Mouse (Mus musculus): ENCODE measurements around the gene Lims1. TPM values are rescaled to one million over a fixed set of nuclear protein-coding genes. Genes with fewer than 3 reads are reported as not detected.
A peak's percentile ranks its signal among the peaks of the same experiment; 100 is the strongest.
"Not testable (repeated sequence)": the region's sequence is repeated elsewhere in the genome, so short reads cannot be mapped to it uniquely, and the experiment has no call there.

Gene Lims1
- polyA plus RNA-seq, 1 experiment from 2014 or later = 83.8 TPM

- whole genome bisulfite sequencing (ENCODE audit: insufficient replicate concordance) = 78% methylated on average over 4 of the region's 4 CpGs
- H3K27ac ChIP-seq (ENCODE audit: low read length); H3K9ac ChIP-seq (ENCODE audit: low read depth, low read length); H3K27me3 ChIP-seq (ENCODE audit: control insufficient read depth, insufficient read depth, low read depth, low read length); H3K4me3 ChIP-seq (ENCODE audit: low read depth, low read length); H3K9me3 ChIP-seq (replicated peaks; ENCODE audit: control insufficient read depth, low read length); H3K4me2 ChIP-seq (ENCODE audit: low read depth, low read length); ATAC-seq (ENCODE audit: low read depth); H3K36me3 ChIP-seq (ENCODE audit: control insufficient read depth, insufficient read depth); H3K4me1 ChIP-seq (ENCODE audit: control insufficient read depth, low read depth, low read length): not testable (repeated sequence)
These were observed 13.8 kb downstream of the Lims1 start for GRCm38 (mm10) chr10:58337091-58337490.

GRCm38 (mm10) chr10:58338590-58338989 is 15.3 kb downstream of the Lims1 start:
- no peak overlapping the region for H3K4me3 ChIP-seq (ENCODE audit: low read depth, low read length)
- H3K27me3 ChIP-seq (ENCODE audit: control insufficient read depth, insufficient read depth, low read depth, low read length) = no peaks in the 10 kb centered on the region
- H3K9me3 ChIP-seq (replicated peaks; ENCODE audit: control insufficient read depth, low read length) = no peaks in the 10 kb centered on the region
- no peak overlapping the region for H3K27ac ChIP-seq (ENCODE audit: low read length)
- no peaks in the 10 kb centered on the region for H3K36me3 ChIP-seq (ENCODE audit: control insufficient read depth, insufficient read depth)
- H3K4me2 ChIP-seq (ENCODE audit: low read depth, low read length) = no peak overlapping the region
- H3K4me1 ChIP-seq (ENCODE audit: control insufficient read depth, low read depth, low read length) = no peaks in the 10 kb centered on the region; the same call in 1 of the 2 replicates
- no peak for ATAC-seq (ENCODE audit: low read depth)
- H3K9ac ChIP-seq (ENCODE audit: low read depth, low read length) = no peak overlapping the region
- WGBS (ENCODE audit: insufficient replicate concordance) = 46% methylated on average over 1 of the region's 1 CpGs

GRCm38 (mm10) chr10:58341685-58342084 is 18.4 kb downstream of the Lims1 start:
- Histone ChIP-seq H3K27me3 (ENCODE audit: control insufficient read depth, insufficient read depth, low read depth, low read length) (no peaks in the 10 kb centered on the region), H3K9ac (ENCODE audit: low read depth, low read length) (no peak overlapping the region), H3K4me3 (ENCODE audit: low read depth, low read length) (no peak overlapping the region), H3K36me3 (ENCODE audit: control insufficient read depth, insufficient read depth) (no peaks in the 10 kb centered on the region), H3K4me1 (ENCODE audit: control insufficient read depth, low read depth, low read length) (no peaks in the 10 kb centered on the region; the same call in 1 of the 2 replicates), H3K9me3 (replicated peaks; ENCODE audit: control insufficient read depth, low read length) (no peaks in the 10 kb centered on the region), H3K4me2 (ENCODE audit: low read depth, low read length) (no peak overlapping the region), H3K27ac (ENCODE audit: low read length) (no peak overlapping the region; the same call in 1 of the 2 replicates)
- ATAC-seq (ENCODE audit: low read depth) = peak; percentile 51; the same call in 1 of the 2 replicates
- 45% methylated on average over 2 of the region's 2 CpGs for WGBS (ENCODE audit: insufficient replicate concordance)

- Histone ChIP-seq H3K4me3 (ENCODE audit: low read depth, low read length) (no peak overlapping the region), H3K27me3 (ENCODE audit: control insufficient read depth, insufficient read depth, low read depth, low read length) (no peaks in the 10 kb centered on the region), H3K4me1 (ENCODE audit: control insufficient read depth, low read depth, low read length) (no peaks in the 10 kb centered on the region; the same call in 1 of the 2 replicates), H3K36me3 (ENCODE audit: control insufficient read depth, insufficient read depth) (no peaks in the 10 kb centered on the region), H3K9ac (ENCODE audit: low read depth, low read length) (no peak overlapping the region), H3K27ac (ENCODE audit: low read length) (peak overlapping the region; percentile 62), H3K9me3 (replicated peaks; ENCODE audit: control insufficient read depth, low read length) (no peaks in the 10 kb centered on the region), H3K4me2 (ENCODE audit: low read depth, low read length) (no peak overlapping the region)
- no peak for ATAC-seq (ENCODE audit: low read depth)
- WGBS (ENCODE audit: insufficient replicate concordance) = 66% methylated on average over 2 of the region's 2 CpGs
These were observed 18.9 kb downstream of the Lims1 start for GRCm38 (mm10) chr10:58342199-58342598.

GRCm38 (mm10) chr10:58343552-58343951 is 20.3 kb downstream of the Lims1 start:
- no peak overlapping the region for H3K27ac ChIP-seq (ENCODE audit: low read length)
- H3K4me1 ChIP-seq (ENCODE audit: control insufficient read depth, low read depth, low read length) = no peaks in the 10 kb centered on the region; the same call in 1 of the 2 replicates
- no peaks in the 10 kb centered on the region for H3K9me3 ChIP-seq (replicated peaks; ENCODE audit: control insufficient read depth, low read length)
- no peak overlapping the region for H3K9ac ChIP-seq (ENCODE audit: low read depth, low read length)
- ATAC-seq (ENCODE audit: low read depth) = no peak
- H3K4me3 ChIP-seq (ENCODE audit: low read depth, low read length) = no peak overlapping the region
- WGBS (ENCODE audit: insufficient replicate concordance) = 40% methylated on average over 3 of the region's 3 CpGs
- no peak overlapping the region for H3K4me2 ChIP-seq (ENCODE audit: low read depth, low read length)
- H3K36me3 ChIP-seq (ENCODE audit: control insufficient read depth, insufficient read depth) = no peaks in the 10 kb centered on the region
- no peaks in the 10 kb centered on the region for H3K27me3 ChIP-seq (ENCODE audit: control insufficient read depth, insufficient read depth, low read depth, low read length)

- Histone ChIP-seq H3K4me3 (ENCODE audit: low read depth, low read length) (no peak overlapping the region), H3K4me1 (ENCODE audit: control insufficient read depth, low read depth, low read length) (peaks cover 15% of the 10 kb centered on the region), H3K36me3 (ENCODE audit: control insufficient read depth, insufficient read depth) (no peaks in the 10 kb centered on the region), H3K9ac (ENCODE audit: low read depth, low read length) (no peak overlapping the region), H3K9me3 (replicated peaks; ENCODE audit: control insufficient read depth, low read length) (no peaks in the 10 kb centered on the region), H3K4me2 (ENCODE audit: low read depth, low read length) (peak overlapping the region; percentile 2; the same call in 1 of the 2 replicates), H3K27ac (ENCODE audit: low read length) (peak overlapping the region; percentile 58; the same call in 1 of the 2 replicates), H3K27me3 (ENCODE audit: control insufficient read depth, insufficient read depth, low read depth, low read length) (no peaks in the 10 kb centered on the region)
- 41% methylated on average over 3 of the region's 3 CpGs for WGBS (ENCODE audit: insufficient replicate concordance)
- ATAC-seq (ENCODE audit: low read depth) = no peak
These were observed 27.3 kb downstream of the Lims1 start for GRCm38 (mm10) chr10:58350600-58350999.

- H3K9me3 ChIP-seq (replicated peaks; ENCODE audit: control insufficient read depth, low read length) = no peaks in the 10 kb centered on the region
- H3K27me3 ChIP-seq (ENCODE audit: control insufficient read depth, insufficient read depth, low read depth, low read length) = no peaks in the 10 kb centered on the region
- 0 out of 2 replicates have a peak overlapping the region, but pooled peaks have one; percentile 2 for H3K4me2 ChIP-seq (ENCODE audit: low read depth, low read length)
- ATAC-seq (ENCODE audit: low read depth) = 0 out of 2 replicates have a peak, but pooled peaks have one; percentile 7
- H3K9ac ChIP-seq (ENCODE audit: low read depth, low read length) = no peak overlapping the region
- peak overlapping the region; percentile 58; the same call in 1 of the 2 replicates for H3K27ac ChIP-seq (ENCODE audit: low read length)
- peaks cover 15% of the 10 kb centered on the region for H3K4me1 ChIP-seq (ENCODE audit: control insufficient read depth, low read depth, low read length)
- H3K36me3 ChIP-seq (ENCODE audit: control insufficient read depth, insufficient read depth) = no peaks in the 10 kb centered on the region
- WGBS (ENCODE audit: insufficient replicate concordance) = 17% methylated on average over 2 of the region's 2 CpGs
- H3K4me3 ChIP-seq (ENCODE audit: low read depth, low read length) = peak overlapping the region; percentile 17; the same call in 1 of the 2 replicates
These were observed 28.4 kb downstream of the Lims1 start for GRCm38 (mm10) chr10:58351670-58352069.

GRCm38 (mm10) chr10:58352364-58352763 is 29.1 kb downstream of the Lims1 start:
- Histone ChIP-seq H3K4me3 (ENCODE audit: low read depth, low read length) (no peak overlapping the region), H3K9me3 (replicated peaks; ENCODE audit: control insufficient read depth, low read length) (no peaks in the 10 kb centered on the region), H3K4me2 (ENCODE audit: low read depth, low read length) (no peak overlapping the region), H3K27ac (ENCODE audit: low read length) (no peak overlapping the region), H3K9ac (ENCODE audit: low read depth, low read length) (no peak overlapping the region), H3K27me3 (ENCODE audit: control insufficient read depth, insufficient read depth, low read depth, low read length) (no peaks in the 10 kb centered on the region), H3K4me1 (ENCODE audit: control insufficient read depth, low read depth, low read length) (peaks cover 15% of the 10 kb centered on the region), H3K36me3 (ENCODE audit: control insufficient read depth, insufficient read depth) (no peaks in the 10 kb centered on the region)
- ATAC-seq (ENCODE audit: low read depth) = no peak
- 60% methylated on average over 3 of the region's 3 CpGs for WGBS (ENCODE audit: insufficient replicate concordance)

GRCm38 (mm10) chr10:58354561-58354960 is 31.3 kb downstream of the Lims1 start:
- peak; percentile 82 for ATAC-seq (ENCODE audit: low read depth)
- H3K9ac ChIP-seq (ENCODE audit: low read depth, low read length) = no peak overlapping the region

More at GRCm38 (mm10) chr10:58354561-58354960, 31.3 kb downstream of the Lims1 start:
- peaks cover 15% of the 10 kb centered on the region for H3K4me1 ChIP-seq (ENCODE audit: control insufficient read depth, low read depth, low read length)
- 2% methylated on average over 3 of the region's 3 CpGs for WGBS (ENCODE audit: insufficient replicate concordance)
- no peaks in the 10 kb centered on the region for H3K36me3 ChIP-seq (ENCODE audit: control insufficient read depth, insufficient read depth)
- peak overlapping the region; percentile 12; the same call in 1 of the 2 replicates for H3K4me2 ChIP-seq (ENCODE audit: low read depth, low read length)
- no peaks in the 10 kb centered on the region for H3K27me3 ChIP-seq (ENCODE audit: control insufficient read depth, insufficient read depth, low read depth, low read length)
- H3K9me3 ChIP-seq (replicated peaks; ENCODE audit: control insufficient read depth, low read length) = no peaks in the 10 kb centered on the region
- H3K4me3 ChIP-seq (ENCODE audit: low read depth, low read length) = no peak overlapping the region
- H3K27ac ChIP-seq (ENCODE audit: low read length) = no peak overlapping the region
